Mouse (Mus musculus): ENCODE results near the gene Ids. TPM values are rescaled to one million over a fixed set of nuclear protein-coding genes. Genes with fewer than 3 reads are reported as not detected.

Ids gene
- polyA plus RNA-seq, 1 experiment, result 13.4 TPM

- H3K4me3 ChIP-seq (ENCODE audit: extremely low read depth, insufficient read depth, insufficient read length), result no peak overlapping the region
- H3K36me3 ChIP-seq (ENCODE audit: control insufficient read depth, insufficient read depth, low read length), result no peaks in the 10 kb centered on the region
- no peaks in the 10 kb centered on the region for H3K27me3 ChIP-seq (ENCODE audit: control insufficient read depth, insufficient read depth, low read length)
- 86% methylated on average over 3 of the region's 3 CpGs for WGBS
- no peaks in the 10 kb centered on the region for H3K4me1 ChIP-seq (ENCODE audit: control insufficient read depth, insufficient read depth, insufficient read length)
- TF ChIP-seq POLR2A (IDR thresholded peaks at IDR 0.05; ENCODE audit: low read depth, low read length) (no peak), CTCF (IDR thresholded peaks at IDR 0.05; ENCODE audit: extremely low read depth, insufficient read depth, insufficient read length, insufficient replicate concordance) (no peak)
- H3K27ac ChIP-seq (ENCODE audit: insufficient read depth, low read length), result no peak overlapping the region
- DNase-seq (ENCODE audit: low read depth in 1 of 2, low spot score in 2 of 2), result no peak
These were observed 49.8 kb downstream of the Ids start for GRCm38 (mm10) chrX:70314949-70315641.

Other genes with a start within 250 kb of the Ids start
- gene 1110012L19Rik, start 20.8 kb upstream of the Ids start, polyA plus RNA-seq (2012; rRNA removed), result 2.3 and 3.0 TPM in 2 replicates
- gene Tmem185a, start 112.1 kb upstream of the Ids start, polyA plus RNA-seq (2012; rRNA removed), result 10.3 and 11.2 TPM in 2 replicates

Measured in spleen, adult 2 months (tissue).